Mouse (Mus musculus) bone marrow macrophage, adult 2 months (primary cell): ENCODE results near the gene H2-K1.

Source experiments
- CTCF ChIP-seq: IDR thresholded peaks from 2 replicates; pipeline ENCODE4 v1.5.1; 2012; ENCODE audit warnings: low read depth, mild to moderate bottlenecking, low read length, moderate library complexity
- POLR2A ChIP-seq: IDR thresholded peaks from 2 replicates; pipeline ENCODE4 v1.6.1; 2012; ENCODE audit warnings: mild to moderate bottlenecking, low read depth, low read length, borderline replicate concordance

DNA sequence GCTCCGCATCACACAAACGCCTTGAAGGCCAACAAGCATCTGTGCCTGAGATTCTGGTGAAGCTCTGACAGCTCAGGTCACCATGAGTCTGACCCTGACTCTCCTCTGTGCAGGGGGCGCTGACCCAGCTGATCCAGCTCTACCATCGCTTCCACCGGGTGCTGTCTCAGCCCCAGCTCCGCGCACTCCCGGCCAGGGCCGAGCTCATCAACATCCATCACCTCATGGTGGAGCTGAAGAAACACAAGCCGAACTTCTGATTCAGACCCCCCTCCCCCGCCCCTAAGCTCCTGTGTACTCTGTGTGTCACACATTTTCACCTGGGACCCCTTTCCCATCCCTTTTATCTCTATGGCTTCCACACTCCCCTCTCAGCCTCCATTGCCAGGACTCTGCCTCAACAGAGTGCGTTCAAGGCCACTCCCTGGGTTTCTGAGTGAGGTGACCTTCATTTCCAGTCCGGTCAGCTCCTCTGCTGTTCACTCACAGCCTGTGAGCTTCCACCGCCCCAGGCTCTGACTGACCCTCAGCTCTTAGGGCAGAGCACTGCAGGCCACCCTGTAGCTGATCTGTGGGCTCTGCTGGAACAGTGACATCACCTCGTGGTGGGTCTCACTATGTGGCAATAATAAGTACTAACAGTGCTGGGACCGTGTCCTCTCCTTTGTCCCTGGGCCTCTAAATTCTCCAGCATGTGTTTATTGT lies 34.1 kb downstream of the H2-K1 start:
- TF ChIP-seq POLR2A, result no peak
- no peak for TF ChIP-seq CTCF
